Mouse (Mus musculus) midbrain, embryonic 16.5 days (tissue): ENCODE results near the gene Dusp18. TPM values are rescaled to one million over a fixed set of nuclear protein-coding genes. Genes with fewer than 3 reads are reported as not detected.
A peak's percentile ranks its signal among the peaks of the same experiment; 100 is the strongest.

Experiments
- ATAC-seq: fragments of 200-750 bp; cut with Nextera tagmentation; 2 replicates; pipeline ENCODE4 v1.8.0; 2017; ENCODE audit warnings: moderate TSS enrichment
- H3K27ac ChIP-seq: fragments of 300-500 bp; sonication (generic); 2 replicates; pipeline ENCODE4 v1.5.1; 2014; ENCODE audit warnings: mild to moderate bottlenecking, low read length, mixed read lengths
- H3K27me3 ChIP-seq: fragments of 300-500 bp; sonication (generic); 2 replicates; pipeline ENCODE4 v1.6.1; 2014; ENCODE audit warnings: low read depth, low read length, mixed read lengths; ENCODE audit not compliant: control insufficient read depth, insufficient read depth
- H3K36me3 ChIP-seq: fragments of 300-500 bp; sonication (generic); 2 replicates; pipeline ENCODE4 v1.6.1; 2014; ENCODE audit warnings: mild to moderate bottlenecking, low read length, moderate library complexity, mixed read lengths; ENCODE audit not compliant: control insufficient read depth, insufficient read depth
- H3K4me1 ChIP-seq: fragments of 300-500 bp; sonication (generic); 2 replicates; pipeline ENCODE4 v1.6.1; 2014; ENCODE audit warnings: mild to moderate bottlenecking, low read length, mixed read lengths; ENCODE audit not compliant: control insufficient read depth, insufficient read depth
- H3K4me2 ChIP-seq: fragments of 300-500 bp; sonication (generic); 2 replicates; pipeline ENCODE4 v1.6.1; 2014; ENCODE audit warnings: mild to moderate bottlenecking, low read length, mixed read lengths
- H3K4me3 ChIP-seq: fragments of 300-500 bp; sonication (generic); 2 replicates; pipeline ENCODE4 v1.5.1; 2014; ENCODE audit warnings: low read depth, mild to moderate bottlenecking, low read length, moderate library complexity, mixed read lengths
- H3K9ac ChIP-seq: fragments of 300-500 bp; sonication (generic); 2 replicates; pipeline ENCODE4 v1.6.1; 2014; ENCODE audit warnings: low read depth, low read length, mixed read lengths
- H3K9me3 ChIP-seq: fragments of 300-500 bp; sonication (generic); replicated peaks from 2 replicates; pipeline ENCODE4 v1.6.1; 2014; ENCODE audit warnings: mild to moderate bottlenecking, low read length, mixed read lengths; ENCODE audit not compliant: control insufficient read depth, poor library complexity, severe bottlenecking
- WGBS: fragments of 180-500 bp; shearing (Covaris S2); extraction: QIAGEN DNeasy Blood & Tissue Kit; methylation state at CpG from one replicate; pipeline ENCODE4 v1.1.7; 2014; 5-methylcytosine and 5-hydroxymethylcytosine counted together
- polyA plus RNA-seq: library from polyadenylated mRNA; unstranded; fragments of >200 nt; fragmentation: Nextera tagmentation; extraction: Ambion mirVana; gene quantifications from 2 replicates; pipeline ENCODE4 v1.2.1, GENCODE M21; 2015

The Dusp18 gene
- polyA plus RNA-seq, 1 experiment from 2014 or later: 43.5 TPM

GRCm38 (mm10) chr11:3930931-3931330 is 35.9 kb downstream of the Dusp18 start:
- peaks cover 12% of the 10 kb centered on the region for H3K4me1 ChIP-seq
- H3K9me3 ChIP-seq: no peaks in the 10 kb centered on the region
- peak overlapping the region; percentile 62 for H3K4me2 ChIP-seq
- H3K27ac ChIP-seq: no peak overlapping the region
- no peaks in the 10 kb centered on the region for H3K36me3 ChIP-seq
- H3K4me3 ChIP-seq: peak overlapping the region; percentile 41
- no peaks in the 10 kb centered on the region for H3K27me3 ChIP-seq
- 32% methylated on average over 6 of the region's 6 CpGs for WGBS
- no peak for ATAC-seq
- H3K9ac ChIP-seq: no peak overlapping the region

- H3K9ac ChIP-seq: peak within 1 kb of the TSS; percentile 53
- peak within 1 kb of the TSS; percentile 62 for H3K4me2 ChIP-seq
- peaks cover 12% of the 10 kb centered on the region for H3K4me1 ChIP-seq
- H3K4me3 ChIP-seq: peak within 1 kb of the TSS; percentile 41
- no peak within 1 kb of the TSS for H3K27ac ChIP-seq
- H3K27me3 ChIP-seq: no peaks in the 10 kb centered on the region
- no peaks in the 10 kb centered on the region for H3K36me3 ChIP-seq
- under 1% methylated on average over 17 of the region's 26 CpGs for WGBS
- ATAC-seq: peak; percentile 64; the same call in 1 of the 2 replicates
- no peaks in the 10 kb centered on the region for H3K9me3 ChIP-seq
Measured at GRCm38 (mm10) chr11:3931511-3932211, 36.6 kb downstream of the Dusp18 start, which contains the start of gene Tcn2. Tcn2 (minus strand) TSS chr11:3932159.

GRCm38 (mm10) chr11:3933756-3934285 is 38.8 kb downstream of the Dusp18 start:
- Histone ChIP-seq H3K36me3 (no peaks in the 10 kb centered on the region), H3K4me3 (no peak overlapping the region), H3K4me1 (peaks cover 12% of the 10 kb centered on the region), H3K4me2 (no peak overlapping the region), H3K9me3 (no peaks in the 10 kb centered on the region), H3K9ac (no peak overlapping the region), H3K27ac (no peak overlapping the region), H3K27me3 (no peaks in the 10 kb centered on the region)
- 85% methylated on average over 9 of the region's 9 CpGs for WGBS
- ATAC-seq: no peak

GRCm38 (mm10) chr11:3935135-3935534 is 40.1 kb downstream of the Dusp18 start:
- Histone ChIP-seq H3K27me3 (no peaks in the 10 kb centered on the region), H3K9ac (no peak overlapping the region), H3K4me2 (no peak overlapping the region), H3K27ac (no peak overlapping the region), H3K4me3 (no peak overlapping the region), H3K9me3 (no peaks in the 10 kb centered on the region), H3K4me1 (peaks cover 12% of the 10 kb centered on the region), H3K36me3 (no peaks in the 10 kb centered on the region)
- WGBS: 73% methylated on average over 4 of the region's 4 CpGs
- no peak for ATAC-seq

GRCm38 (mm10) chr11:3936318-3936717 is 41.3 kb downstream of the Dusp18 start:
- Histone ChIP-seq H3K4me3 (no peak overlapping the region), H3K4me1 (peaks cover 5% of the 10 kb centered on the region), H3K9me3 (no peaks in the 10 kb centered on the region), H3K27me3 (no peaks in the 10 kb centered on the region), H3K27ac (no peak overlapping the region), H3K4me2 (no peak overlapping the region), H3K9ac (no peak overlapping the region), H3K36me3 (no peaks in the 10 kb centered on the region)
- WGBS: 88% methylated on average over 3 of the region's 3 CpGs
- ATAC-seq: no peak

GRCm38 (mm10) chr11:3937321-3937874 is 42.4 kb downstream of the Dusp18 start:
- WGBS: 84% methylated on average over 13 of the region's 13 CpGs
- ATAC-seq: no peak
- no peak overlapping the region for H3K27ac ChIP-seq
- H3K4me3 ChIP-seq: no peak overlapping the region
- H3K9ac ChIP-seq: no peak overlapping the region
- H3K4me1 ChIP-seq: no peaks in the 10 kb centered on the region
- H3K36me3 ChIP-seq: no peaks in the 10 kb centered on the region
- no peak overlapping the region for H3K4me2 ChIP-seq
- H3K9me3 ChIP-seq: no peaks in the 10 kb centered on the region
- H3K27me3 ChIP-seq: no peaks in the 10 kb centered on the region

- WGBS: 80% methylated on average over 7 of the region's 7 CpGs
- Histone ChIP-seq H3K9me3 (no peaks in the 10 kb centered on the region), H3K27ac (no peak overlapping the region), H3K36me3 (no peaks in the 10 kb centered on the region), H3K9ac (no peak overlapping the region), H3K4me1 (no peaks in the 10 kb centered on the region), H3K4me2 (no peak overlapping the region), H3K4me3 (no peak overlapping the region), H3K27me3 (no peaks in the 10 kb centered on the region)
- no peak for ATAC-seq
Measured at GRCm38 (mm10) chr11:3941371-3941770, 46.3 kb downstream of the Dusp18 start.

- Histone ChIP-seq H3K27me3 (no peaks in the 10 kb centered on the region), H3K9ac (no peak overlapping the region), H3K9me3 (no peaks in the 10 kb centered on the region), H3K36me3 (no peaks in the 10 kb centered on the region), H3K4me3 (no peak overlapping the region), H3K27ac (no peak overlapping the region), H3K4me2 (no peak overlapping the region), H3K4me1 (no peaks in the 10 kb centered on the region)
- WGBS: 14% methylated on average over 1 of the region's 1 CpGs
- no peak for ATAC-seq
Measured at GRCm38 (mm10) chr11:3946386-3946785, 51.3 kb downstream of the Dusp18 start.
